Mouse (Mus musculus): ENCODE data around the gene Obsl1. TPM values are rescaled to one million over a fixed set of nuclear protein-coding genes. Genes with fewer than 3 reads are reported as not detected.

Gene Obsl1
- polyA plus RNA-seq, 1 experiment from 2014 or later = 137 TPM

DNA sequence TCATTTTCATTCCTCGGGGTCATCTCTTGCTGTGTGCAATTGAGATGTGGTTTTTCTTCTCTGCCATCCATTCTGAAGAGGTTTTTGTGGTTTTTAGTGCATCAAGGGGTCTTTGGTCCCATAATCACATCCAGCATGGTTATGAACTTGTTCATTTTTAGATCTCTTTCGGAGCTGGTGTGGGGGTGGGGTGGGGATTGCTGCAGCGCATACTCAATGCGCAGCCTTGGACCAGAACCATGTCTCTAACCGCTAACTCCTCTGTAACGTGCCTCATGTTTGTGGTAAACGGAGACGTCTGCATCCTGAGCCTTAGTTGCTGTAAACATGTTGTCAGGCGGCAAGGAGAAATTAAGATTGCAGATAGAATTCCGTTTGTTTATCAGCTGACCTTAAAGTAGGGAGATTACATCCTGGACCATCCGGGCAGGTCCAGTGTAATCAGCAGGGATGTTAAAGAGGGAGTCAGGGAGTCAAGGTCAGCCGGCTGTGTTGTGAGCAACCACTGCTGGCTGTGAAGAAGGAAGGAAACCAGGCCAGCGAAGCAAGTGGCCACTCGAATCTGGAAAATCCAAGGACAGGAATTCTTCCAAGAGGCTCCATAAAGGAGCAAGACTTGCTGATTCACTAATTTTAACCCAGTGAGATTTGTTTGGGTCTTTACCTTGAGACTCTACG, 10.6 kb upstream of the Obsl1 start:
- Histone ChIP-seq H3K4me2 (no peak overlapping the region), H3K27me3 (replicated peaks) (no peaks in the 10 kb centered on the region), H3K27ac (ENCODE audit: poor library complexity, severe bottlenecking) (peak overlapping the region; percentile 41; the same call in 1 of the 2 replicates), H3K9ac (peak overlapping the region; percentile 16; the same call in 1 of the 2 replicates), H3K36me3 (no peaks in the 10 kb centered on the region), H3K4me1 (replicated peaks) (peaks cover 66% of the 10 kb centered on the region), H3K4me3 (no peak overlapping the region), H3K9me3 (replicated peaks) (no peaks in the 10 kb centered on the region)
- 49% methylated on average over 15 of the region's 15 CpGs for WGBS
- no peak for ATAC-seq (ENCODE audit: insufficient number of reproducible peaks, low FRiP score)

GRCm38 (mm10) chr1:75512550-75512949, 6.3 kb upstream of the Obsl1 start:
- Histone ChIP-seq H3K4me3 (no peak overlapping the region), H3K4me1 (replicated peaks) (peaks cover 72% of the 10 kb centered on the region), H3K36me3 (no peaks in the 10 kb centered on the region), H3K9me3 (replicated peaks) (no peaks in the 10 kb centered on the region), H3K27ac (ENCODE audit: poor library complexity, severe bottlenecking) (peak overlapping the region; percentile 99), H3K4me2 (no peak overlapping the region), H3K9ac (no peak overlapping the region), H3K27me3 (replicated peaks) (no peaks in the 10 kb centered on the region)
- ATAC-seq (ENCODE audit: insufficient number of reproducible peaks, low FRiP score) = no peak
- WGBS = 85% methylated on average over 3 of the region's 3 CpGs

DNA sequence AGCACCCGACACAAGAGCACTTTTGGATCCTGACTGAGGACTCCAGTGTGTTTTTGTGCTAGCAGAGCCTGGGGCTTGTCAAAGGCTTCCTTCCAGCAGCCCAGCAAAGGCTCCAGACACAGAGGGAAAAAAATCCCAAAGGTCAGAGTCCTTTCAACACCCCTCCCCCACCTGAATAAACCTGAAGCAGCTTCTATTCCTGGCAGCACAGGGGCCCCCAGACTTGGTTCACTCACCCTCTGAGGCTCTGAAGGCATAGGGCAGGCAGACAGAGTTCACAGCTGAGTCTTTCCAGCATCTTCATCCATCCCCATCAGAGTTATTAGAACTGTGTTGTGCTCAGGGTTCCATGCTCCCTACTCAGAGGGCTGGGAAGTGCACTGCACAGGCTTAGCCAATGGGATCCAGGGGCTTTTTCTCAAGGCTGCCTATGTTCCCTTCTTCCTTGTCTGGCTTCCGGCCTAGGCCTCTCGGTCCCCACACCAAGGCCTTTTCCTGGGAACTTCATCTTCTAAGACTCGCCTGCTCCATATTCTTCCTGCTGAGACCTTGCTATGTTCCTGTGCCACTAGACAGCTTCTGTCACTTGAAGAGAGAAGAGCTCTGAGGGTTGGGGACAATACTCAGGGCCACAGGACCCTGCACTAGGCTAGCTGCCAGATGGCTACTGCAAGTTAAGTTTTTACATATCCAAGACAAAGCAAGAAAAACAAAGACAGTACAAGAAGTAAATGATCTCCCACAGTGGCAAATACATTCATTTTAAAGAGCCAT, 5.4 kb upstream of the Obsl1 start:
- Histone ChIP-seq H3K9me3 (replicated peaks) (no peaks in the 10 kb centered on the region), H3K27me3 (replicated peaks) (no peaks in the 10 kb centered on the region), H3K4me3 (no peak overlapping the region), H3K4me1 (replicated peaks) (peaks cover 72% of the 10 kb centered on the region), H3K36me3 (no peaks in the 10 kb centered on the region), H3K9ac (0 out of 2 replicates have a peak overlapping the region, but pooled peaks have one; percentile 51), H3K27ac (ENCODE audit: poor library complexity, severe bottlenecking) (peak overlapping the region; percentile 99), H3K4me2 (peak overlapping the region; percentile 31; the same call in 1 of the 2 replicates)
- WGBS = 20% methylated on average over 4 of the region's 4 CpGs
- peak; percentile 18; the same call in 1 of the 2 replicates for ATAC-seq (ENCODE audit: insufficient number of reproducible peaks, low FRiP score)

DNA sequence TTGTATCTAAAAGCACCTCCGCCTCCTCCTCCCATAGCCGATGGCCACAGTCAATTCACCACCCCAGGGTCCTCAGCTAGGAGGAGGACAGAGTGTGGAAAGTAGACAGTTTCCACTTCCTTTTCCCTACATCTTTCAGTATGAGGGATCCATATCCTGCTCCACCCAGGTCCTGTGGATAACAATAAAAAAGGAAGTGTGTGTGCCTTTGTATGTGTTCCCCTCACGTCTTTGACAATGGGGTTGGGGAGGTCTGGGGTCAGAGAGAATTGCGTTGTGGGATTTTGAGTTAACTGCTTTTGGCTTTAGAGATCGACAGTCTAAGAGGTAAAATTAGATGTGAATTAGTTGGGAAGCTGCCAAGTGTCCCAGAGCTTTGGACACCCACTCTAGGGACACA, 3.9 kb upstream of the Obsl1 start:
- WGBS = 46% methylated on average over 5 of the region's 5 CpGs

DNA sequence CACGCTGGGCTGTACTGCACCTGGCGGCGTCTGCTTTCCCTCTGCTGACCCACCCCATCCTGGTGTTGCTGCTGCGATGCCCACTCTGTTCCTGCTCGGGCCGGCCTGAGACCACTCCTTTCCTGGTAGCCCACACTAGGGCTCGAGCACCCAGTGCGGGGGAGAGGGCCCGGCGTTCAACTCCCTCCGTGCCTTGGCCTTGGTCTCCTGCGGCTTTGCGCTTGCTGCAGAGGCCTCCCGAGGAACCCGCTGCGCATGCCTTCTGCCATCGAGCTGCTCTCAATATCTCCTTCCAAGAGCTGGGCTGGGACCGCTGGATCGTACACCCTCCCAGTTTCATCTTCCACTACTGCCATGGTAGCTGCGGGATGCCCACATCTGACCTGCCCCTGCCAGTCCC, 3.3 kb upstream of the Obsl1 start:
- H3K9ac ChIP-seq = no peak overlapping the region
- WGBS = 40% methylated on average over 20 of the region's 20 CpGs
- peak overlapping the region; percentile 99 for H3K27ac ChIP-seq (ENCODE audit: poor library complexity, severe bottlenecking)
- no peak overlapping the region for H3K4me3 ChIP-seq
- no peak for ATAC-seq (ENCODE audit: insufficient number of reproducible peaks, low FRiP score)
- H3K4me1 ChIP-seq (replicated peaks) = peaks cover 62% of the 10 kb centered on the region
- peaks cover 1% of the 10 kb centered on the region; the same call in 1 of the 2 replicates for H3K36me3 ChIP-seq
- no peaks in the 10 kb centered on the region for H3K9me3 ChIP-seq (replicated peaks)
- H3K4me2 ChIP-seq = no peak overlapping the region; the same call in 1 of the 2 replicates
- no peaks in the 10 kb centered on the region for H3K27me3 ChIP-seq (replicated peaks)

More for the DNA sequence above, 3.9 kb upstream of the Obsl1 start:
- Histone ChIP-seq H3K36me3 (no peaks in the 10 kb centered on the region), H3K27ac (ENCODE audit: poor library complexity, severe bottlenecking) (peak overlapping the region; percentile 99), H3K4me2 (peak overlapping the region; percentile 7; the same call in 1 of the 2 replicates), H3K9ac (no peak overlapping the region), H3K4me3 (no peak overlapping the region), H3K27me3 (replicated peaks) (no peaks in the 10 kb centered on the region), H3K9me3 (replicated peaks) (no peaks in the 10 kb centered on the region), H3K4me1 (replicated peaks) (peaks cover 65% of the 10 kb centered on the region)
- ATAC-seq (ENCODE audit: insufficient number of reproducible peaks, low FRiP score) = no peak

DNA sequence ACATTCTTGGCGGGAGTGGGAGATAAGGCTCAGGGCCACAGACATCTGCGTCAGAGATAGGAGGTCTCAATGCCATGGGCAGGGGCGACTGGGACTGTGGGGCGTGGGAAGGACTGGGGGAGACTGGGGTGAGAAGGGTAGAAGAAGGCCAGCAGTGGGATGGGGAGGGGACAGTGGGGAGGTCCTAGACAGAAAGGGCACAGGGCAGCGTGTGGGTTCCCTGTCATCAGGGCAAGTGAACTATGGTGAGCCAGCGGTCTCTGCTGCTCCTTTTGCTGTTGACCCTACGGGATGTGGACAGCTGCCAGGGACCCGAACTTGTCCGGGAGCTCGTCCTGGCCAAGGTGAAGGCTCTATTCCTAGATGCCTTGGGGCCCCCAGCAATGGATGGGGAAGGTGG, 754 bp upstream of the Obsl1 start, which contains the start of gene Inha:
Inha (plus strand) TSS at position 72 of the 400 bp plus-strand sequence.
- Histone ChIP-seq H3K27me3 (replicated peaks) (no peaks in the 10 kb centered on the region), H3K9me3 (replicated peaks) (no peaks in the 10 kb centered on the region), H3K9ac (peak within 1 kb of the TSS; percentile 96), H3K4me2 (peak within 1 kb of the TSS; percentile 87), H3K4me1 (replicated peaks) (peaks cover 69% of the 10 kb centered on the region), H3K27ac (ENCODE audit: poor library complexity, severe bottlenecking) (peak within 1 kb of the TSS; percentile 99), H3K4me3 (peak within 1 kb of the TSS; percentile 73), H3K36me3 (peaks cover 23% of the 10 kb centered on the region)
- WGBS = 24% methylated on average over 10 of the region's 10 CpGs
- no peak for ATAC-seq (ENCODE audit: insufficient number of reproducible peaks, low FRiP score)

DNA sequence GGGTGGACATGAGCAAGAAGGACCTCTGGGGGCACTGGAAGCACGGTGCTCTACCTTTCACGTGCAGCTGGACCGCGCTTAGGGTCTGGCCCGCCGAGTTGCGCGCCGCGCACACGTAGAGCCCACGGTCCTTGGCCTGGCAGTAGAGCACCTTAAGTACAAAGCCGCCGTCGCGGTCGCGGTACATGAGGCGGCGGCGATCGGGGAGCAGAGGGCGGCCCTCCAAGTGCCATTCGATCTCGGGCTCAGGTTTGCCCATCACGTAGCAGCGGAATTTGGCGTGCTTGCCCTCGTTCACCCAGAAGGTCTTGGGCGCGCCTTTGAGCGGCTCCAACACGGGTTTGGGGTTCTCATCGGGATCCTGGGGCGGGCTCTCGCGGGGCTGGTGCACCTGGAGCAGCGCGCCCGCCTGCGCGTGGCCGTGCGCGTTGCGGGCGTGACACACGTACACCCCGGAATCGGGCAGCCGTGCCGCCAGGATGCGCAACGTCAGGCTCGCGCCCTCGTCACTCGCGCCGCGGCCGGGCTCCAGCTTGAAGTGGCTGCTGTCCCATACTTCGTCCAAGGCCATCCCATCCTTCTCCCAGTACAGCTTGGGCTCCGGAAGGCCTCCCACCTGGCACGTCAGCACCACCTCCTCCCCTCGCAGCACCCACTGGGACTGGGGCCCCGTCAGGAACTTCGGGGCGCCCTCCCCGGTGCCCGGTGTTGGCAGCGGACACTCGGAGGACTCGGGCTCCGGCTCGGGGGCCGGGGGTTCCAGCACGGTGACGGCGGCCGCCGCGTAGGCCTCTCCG, 895 bp downstream of the Obsl1 start:
- peak; percentile 13; the same call in 1 of the 2 replicates for ATAC-seq (ENCODE audit: insufficient number of reproducible peaks, low FRiP score)

GRCm38 (mm10) chr1:75504256-75505045, 1.8 kb downstream of the Obsl1 start:
- peak overlapping the region; percentile 87 for H3K4me2 ChIP-seq
- no peak for ATAC-seq (ENCODE audit: insufficient number of reproducible peaks, low FRiP score)
- peaks cover 49% of the 10 kb centered on the region for H3K36me3 ChIP-seq
- H3K27ac ChIP-seq (ENCODE audit: poor library complexity, severe bottlenecking) = 0 out of 2 replicates have a peak overlapping the region, but pooled peaks have one; percentile 41
- H3K4me3 ChIP-seq = peak overlapping the region; percentile 73
- H3K4me1 ChIP-seq (replicated peaks) = peaks cover 44% of the 10 kb centered on the region
- no peaks in the 10 kb centered on the region for H3K9me3 ChIP-seq (replicated peaks)
- no peaks in the 10 kb centered on the region for H3K27me3 ChIP-seq (replicated peaks)
- H3K9ac ChIP-seq = peak overlapping the region; percentile 96
- 44% methylated on average over 9 of the region's 9 CpGs for WGBS

More for the DNA sequence above, 895 bp downstream of the Obsl1 start:
- H3K4me3 ChIP-seq = peak overlapping the region; percentile 73
- H3K9me3 ChIP-seq (replicated peaks) = no peaks in the 10 kb centered on the region
- peak overlapping the region; percentile 96 for H3K9ac ChIP-seq
- peak overlapping the region; percentile 99 for H3K27ac ChIP-seq (ENCODE audit: poor library complexity, severe bottlenecking)
- H3K36me3 ChIP-seq = peaks cover 40% of the 10 kb centered on the region
- H3K4me2 ChIP-seq = peak overlapping the region; percentile 87
- WGBS = under 1% methylated on average over 83 of the region's 84 CpGs
- peaks cover 53% of the 10 kb centered on the region for H3K4me1 ChIP-seq (replicated peaks)
- no peaks in the 10 kb centered on the region for H3K27me3 ChIP-seq (replicated peaks)

- no peaks in the 10 kb centered on the region for H3K27me3 ChIP-seq (replicated peaks)
- peak overlapping the region; percentile 73 for H3K4me3 ChIP-seq
- WGBS = 47% methylated on average over 23 of the region's 23 CpGs
- no peak for ATAC-seq (ENCODE audit: insufficient number of reproducible peaks, low FRiP score)
- H3K4me1 ChIP-seq (replicated peaks) = peaks cover 40% of the 10 kb centered on the region
- no peaks in the 10 kb centered on the region for H3K9me3 ChIP-seq (replicated peaks)
- peaks cover 57% of the 10 kb centered on the region for H3K36me3 ChIP-seq
- H3K9ac ChIP-seq = peak overlapping the region; percentile 96
- H3K27ac ChIP-seq (ENCODE audit: poor library complexity, severe bottlenecking) = no peak overlapping the region
- peak overlapping the region; percentile 87 for H3K4me2 ChIP-seq
These were observed 2.6 kb downstream of the Obsl1 start for GRCm38 (mm10) chr1:75503651-75503980.

DNA sequence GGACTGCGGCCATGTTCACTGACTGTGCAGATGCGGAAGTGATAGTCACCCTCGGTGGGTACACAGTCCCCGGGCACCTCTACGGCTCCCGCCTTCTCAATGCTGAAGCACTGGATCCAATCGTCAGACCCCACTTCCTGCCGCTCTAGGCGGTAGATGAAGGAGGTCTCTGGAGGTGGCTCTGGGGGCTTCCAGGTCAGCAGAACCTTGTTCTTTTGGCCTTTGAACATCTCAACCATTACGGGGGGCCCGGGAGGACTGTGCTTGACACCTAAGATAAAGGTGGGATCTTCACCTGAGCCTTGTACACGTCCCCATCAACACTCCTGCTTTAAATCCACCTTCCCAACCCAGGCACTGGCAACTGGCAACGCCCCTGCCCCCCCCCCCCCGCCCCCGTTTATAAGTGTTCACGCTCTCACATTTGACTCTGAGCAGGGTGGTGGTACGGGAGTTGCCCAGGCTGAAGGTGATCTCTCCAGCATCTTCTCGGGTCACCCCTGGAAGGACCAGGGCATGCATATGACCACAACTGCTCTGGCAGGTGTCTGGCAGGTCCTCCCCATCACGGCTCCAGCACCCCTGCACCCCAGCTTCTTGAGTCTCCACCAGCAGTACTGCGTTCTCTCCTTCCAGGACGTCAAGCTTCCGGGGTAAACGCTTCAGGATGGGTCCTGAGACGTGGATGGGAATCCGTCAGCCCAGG, 3.2 kb downstream of the Obsl1 start:
- Histone ChIP-seq H3K4me3 (peak overlapping the region; percentile 73), H3K9me3 (replicated peaks) (no peaks in the 10 kb centered on the region), H3K27me3 (replicated peaks) (no peaks in the 10 kb centered on the region), H3K4me2 (peak overlapping the region; percentile 87), H3K27ac (ENCODE audit: poor library complexity, severe bottlenecking) (no peak overlapping the region), H3K9ac (peak overlapping the region; percentile 96), H3K36me3 (peaks cover 62% of the 10 kb centered on the region), H3K4me1 (replicated peaks) (peaks cover 38% of the 10 kb centered on the region)
- 78% methylated on average over 25 of the region's 25 CpGs for WGBS
- ATAC-seq (ENCODE audit: insufficient number of reproducible peaks, low FRiP score) = no peak
